Mouse (Mus musculus): Measurements from ENCODE around the gene Cbx4. TPM values are rescaled to one million over a fixed set of nuclear protein-coding genes. Genes with fewer than 3 reads are reported as not detected.

Cbx4 gene
- polyA plus RNA-seq, 1 experiment from 2014 or later = 13.8 TPM

DNA sequence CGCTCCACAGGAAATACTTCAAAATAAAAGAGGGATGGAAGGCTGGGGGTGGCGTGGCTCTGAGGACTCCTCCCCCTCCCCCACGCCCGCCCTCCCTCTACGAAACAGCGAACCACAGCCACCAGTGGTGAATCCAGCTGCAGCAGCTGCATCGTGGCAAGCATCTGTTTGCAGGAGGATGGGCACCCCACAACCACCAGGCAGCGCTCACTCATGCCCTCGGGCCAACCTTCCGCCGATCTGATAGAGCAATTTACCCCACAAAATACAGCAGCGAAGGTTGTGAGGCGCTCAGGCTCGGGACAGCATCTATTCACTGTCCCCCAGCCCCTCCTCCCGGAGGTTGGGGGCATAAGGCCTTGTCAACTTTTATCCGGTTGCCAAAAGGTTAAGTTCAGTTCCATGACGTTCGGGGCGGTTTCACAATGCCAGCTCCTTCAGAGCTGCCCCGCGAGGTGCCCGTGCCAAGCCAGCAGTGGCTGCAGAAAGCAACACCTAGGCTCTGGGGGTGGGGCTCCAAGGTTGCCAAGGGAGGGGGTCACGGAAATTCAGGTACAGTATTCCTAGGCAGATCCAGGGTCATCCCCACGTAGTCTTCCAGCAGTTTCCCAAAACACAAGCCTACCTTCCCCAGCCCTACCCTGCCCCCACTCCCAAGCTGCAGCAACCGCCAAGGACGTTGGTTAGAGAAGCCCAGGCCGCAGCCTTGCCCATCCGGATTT is 2.1 kb downstream of the Cbx4 start:
- DNase-seq = peak; percentile 64
- Histone ChIP-seq H3K4me2 (peak overlapping the region; percentile 95), H3K4me1 (ENCODE audit: insufficient read depth) (peaks cover 42% of the 10 kb centered on the region), H3K27me3 (ENCODE audit: insufficient read depth, low read length) (peaks cover 27% of the 10 kb centered on the region), H3K36me3 (ENCODE audit: insufficient read depth) (peaks cover 32% of the 10 kb centered on the region), H3K4me3 (ENCODE audit: low read depth, low read length) (peak overlapping the region; percentile 95), H3K27ac (ENCODE audit: low read depth) (no peak overlapping the region), H3K9ac (peak overlapping the region; percentile 91), H3K9me3 (ENCODE audit: low read depth, low read length) (no peaks in the 10 kb centered on the region)
- peak; percentile 33; the same call in 1 of the 2 replicates for TF ChIP-seq CTCF (IDR thresholded peaks at IDR 0.05; ENCODE audit: low read depth)
- WGBS = 6% methylated on average over 28 of the region's 28 CpGs
- ATAC-seq (ENCODE audit: insufficient read depth) = no peak

DNA sequence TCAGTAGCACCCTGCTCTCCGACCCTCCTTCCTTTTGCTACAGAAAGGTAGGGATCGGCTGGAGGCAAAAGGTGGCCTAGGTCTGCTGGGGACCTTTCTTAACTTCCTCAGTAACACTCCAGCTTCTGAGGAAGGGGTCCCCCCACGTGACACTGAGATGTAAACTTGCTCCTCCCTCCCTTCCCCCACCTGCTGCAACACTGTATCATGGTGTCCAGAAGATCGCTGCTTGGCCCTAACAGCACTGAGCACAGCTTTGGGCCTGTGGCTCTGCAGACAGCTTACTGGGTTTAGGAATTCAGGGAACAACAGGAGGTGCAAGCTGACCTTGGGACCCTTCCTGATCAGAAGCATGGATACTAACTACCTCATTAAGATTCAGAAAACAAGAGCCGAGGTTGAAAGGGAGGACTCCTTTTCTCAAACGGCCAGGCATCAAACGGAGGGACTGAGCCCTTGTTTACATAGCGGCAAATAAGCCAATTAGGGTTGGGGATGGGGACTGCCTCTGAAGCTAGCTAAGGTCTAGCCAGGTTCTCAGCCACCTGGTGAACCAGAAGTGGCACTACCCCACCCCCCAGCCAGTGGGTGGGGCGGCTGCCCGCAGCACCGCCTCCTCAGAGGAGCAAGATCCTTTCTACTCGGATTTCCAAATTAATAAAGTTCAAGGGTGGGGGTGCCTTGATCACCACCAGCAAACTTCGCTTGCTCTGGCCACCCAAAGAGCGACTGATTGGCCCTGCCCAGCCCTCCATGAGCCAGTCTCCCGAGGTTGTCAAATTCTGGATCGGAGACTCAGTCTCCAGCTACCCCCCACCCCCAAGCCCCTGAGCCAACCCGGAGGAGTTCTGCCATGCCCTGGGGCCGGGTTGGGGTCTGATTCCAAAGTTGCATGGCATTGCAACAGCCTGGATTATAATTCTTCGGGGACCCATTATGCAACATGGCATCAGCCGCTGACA is 3.1 kb downstream of the Cbx4 start:
- peak overlapping the region; percentile 95 for H3K4me2 ChIP-seq
- H3K9me3 ChIP-seq (ENCODE audit: low read depth, low read length) = no peaks in the 10 kb centered on the region
- peaks cover 52% of the 10 kb centered on the region for H3K4me1 ChIP-seq (ENCODE audit: insufficient read depth)
- H3K4me3 ChIP-seq (ENCODE audit: low read depth, low read length) = peak overlapping the region; percentile 95
- peaks cover 17% of the 10 kb centered on the region for H3K27me3 ChIP-seq (ENCODE audit: insufficient read depth, low read length)
- DNase-seq (no peak), ATAC-seq (ENCODE audit: insufficient read depth) (no peak)
- no peak for TF ChIP-seq CTCF (IDR thresholded peaks at IDR 0.05; ENCODE audit: low read depth)
- H3K9ac ChIP-seq = peak overlapping the region; percentile 91; the same call in 1 of the 2 replicates
- no peak overlapping the region for H3K27ac ChIP-seq (ENCODE audit: low read depth)
- H3K36me3 ChIP-seq (ENCODE audit: insufficient read depth) = peaks cover 33% of the 10 kb centered on the region
- WGBS = 23% methylated on average over 20 of the region's 20 CpGs

DNA sequence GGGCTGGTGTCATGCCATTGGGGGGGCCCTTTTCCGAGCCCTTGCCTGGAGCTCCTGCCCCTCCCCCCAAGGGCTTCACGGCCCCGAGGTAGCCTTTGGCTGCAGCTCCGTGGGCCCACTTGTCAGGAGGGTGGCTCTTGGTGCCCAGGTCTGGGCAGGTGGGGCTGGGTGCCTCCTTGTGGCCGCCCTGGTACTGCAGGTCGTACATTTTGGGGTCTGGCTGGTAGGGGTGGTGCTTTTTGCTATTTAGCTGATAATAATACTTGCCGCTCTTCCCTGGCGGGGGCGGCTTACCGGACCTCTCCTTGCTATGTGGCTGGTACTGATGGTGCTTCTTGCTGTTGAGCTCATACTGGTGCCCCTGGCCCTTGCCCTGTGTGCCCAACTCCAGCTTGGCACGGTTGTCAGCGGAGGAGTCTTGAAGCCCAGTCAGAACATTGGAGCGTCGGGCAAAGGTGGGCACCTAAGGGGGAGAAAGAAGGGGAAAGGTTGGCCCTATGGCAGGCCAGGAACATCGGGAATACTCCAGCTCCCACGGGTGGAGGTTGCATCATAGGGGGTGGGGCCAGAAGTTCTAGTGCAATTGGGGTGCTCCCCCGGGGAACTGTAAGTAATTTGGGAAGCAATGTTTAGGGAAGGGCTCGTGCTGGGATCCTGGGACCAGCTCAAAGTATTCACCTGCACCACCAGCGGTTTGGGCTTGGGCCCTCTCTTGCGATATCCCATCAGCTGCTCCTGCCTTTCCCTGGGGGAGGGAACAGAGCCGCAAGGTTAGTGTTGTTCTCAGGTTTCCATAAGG is 4.0 kb downstream of the Cbx4 start:
- 43% methylated on average over 21 of the region's 21 CpGs for WGBS
- no peak overlapping the region for H3K9ac ChIP-seq

DNA sequence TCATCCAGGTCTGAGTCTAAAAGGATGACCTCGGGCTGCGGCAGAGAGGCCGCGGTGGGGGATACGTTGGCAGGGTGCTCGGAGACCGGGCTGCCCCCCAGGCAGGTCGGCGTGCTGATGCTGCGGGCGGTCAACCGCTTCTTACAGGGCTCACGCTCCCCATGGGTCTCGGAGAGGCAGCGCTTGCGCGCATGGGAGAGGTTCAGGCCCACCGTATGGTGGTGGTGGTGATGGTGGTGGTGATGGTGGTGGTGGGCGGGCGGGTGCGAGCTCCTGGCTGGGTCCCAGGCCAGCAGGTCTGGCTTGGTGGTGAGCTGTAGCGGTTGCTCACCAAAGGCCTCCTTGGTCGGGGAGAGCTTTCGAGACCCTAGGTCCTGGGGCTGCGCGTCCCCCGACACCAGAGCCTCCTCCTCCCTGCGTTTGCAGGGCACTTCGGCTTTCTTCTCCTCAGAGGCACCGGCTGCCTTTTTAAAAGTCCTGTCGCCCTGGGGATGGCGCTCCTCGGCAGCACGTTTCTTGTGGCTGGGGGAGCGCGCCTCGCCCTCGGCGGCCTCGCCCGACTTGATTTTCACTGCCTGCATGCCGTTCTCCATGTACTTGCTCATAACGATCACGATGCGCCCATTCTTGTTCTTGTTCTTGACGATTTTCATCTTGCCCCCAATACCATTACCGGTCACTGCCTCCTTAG is 4.7 kb downstream of the Cbx4 start:
- no peak for TF ChIP-seq CTCF (IDR thresholded peaks at IDR 0.05; ENCODE audit: low read depth)
- no peak overlapping the region for H3K9ac ChIP-seq
- 53% methylated on average over 47 of the region's 47 CpGs for WGBS
- peaks cover 35% of the 10 kb centered on the region for H3K36me3 ChIP-seq (ENCODE audit: insufficient read depth)
- H3K27ac ChIP-seq (ENCODE audit: low read depth) = no peak overlapping the region
- no peak for ATAC-seq (ENCODE audit: insufficient read depth)
- no peak overlapping the region; the same call in 1 of the 2 replicates for H3K4me3 ChIP-seq (ENCODE audit: low read depth, low read length)
- no peak for DNase-seq
- peaks cover 45% of the 10 kb centered on the region for H3K4me1 ChIP-seq (ENCODE audit: insufficient read depth)
- no peaks in the 10 kb centered on the region for H3K9me3 ChIP-seq (ENCODE audit: low read depth, low read length)
- H3K4me2 ChIP-seq = no peak overlapping the region
- peaks cover 8% of the 10 kb centered on the region; the same call in 1 of the 2 replicates for H3K27me3 ChIP-seq (ENCODE audit: insufficient read depth, low read length)

More for the DNA sequence above, 4.0 kb downstream of the Cbx4 start:
- H3K27me3 ChIP-seq (ENCODE audit: insufficient read depth, low read length) = peaks cover 9% of the 10 kb centered on the region
- DNase-seq (no peak), ATAC-seq (ENCODE audit: insufficient read depth) (no peak)
- H3K27ac ChIP-seq (ENCODE audit: low read depth) = no peak overlapping the region
- H3K36me3 ChIP-seq (ENCODE audit: insufficient read depth) = peaks cover 35% of the 10 kb centered on the region
- no peak overlapping the region; the same call in 1 of the 2 replicates for H3K4me3 ChIP-seq (ENCODE audit: low read depth, low read length)
- H3K9me3 ChIP-seq (ENCODE audit: low read depth, low read length) = no peaks in the 10 kb centered on the region
- peaks cover 45% of the 10 kb centered on the region for H3K4me1 ChIP-seq (ENCODE audit: insufficient read depth)
- no peak overlapping the region for H3K4me2 ChIP-seq
- TF ChIP-seq CTCF (IDR thresholded peaks at IDR 0.05; ENCODE audit: low read depth) = peak; percentile 82

DNA sequence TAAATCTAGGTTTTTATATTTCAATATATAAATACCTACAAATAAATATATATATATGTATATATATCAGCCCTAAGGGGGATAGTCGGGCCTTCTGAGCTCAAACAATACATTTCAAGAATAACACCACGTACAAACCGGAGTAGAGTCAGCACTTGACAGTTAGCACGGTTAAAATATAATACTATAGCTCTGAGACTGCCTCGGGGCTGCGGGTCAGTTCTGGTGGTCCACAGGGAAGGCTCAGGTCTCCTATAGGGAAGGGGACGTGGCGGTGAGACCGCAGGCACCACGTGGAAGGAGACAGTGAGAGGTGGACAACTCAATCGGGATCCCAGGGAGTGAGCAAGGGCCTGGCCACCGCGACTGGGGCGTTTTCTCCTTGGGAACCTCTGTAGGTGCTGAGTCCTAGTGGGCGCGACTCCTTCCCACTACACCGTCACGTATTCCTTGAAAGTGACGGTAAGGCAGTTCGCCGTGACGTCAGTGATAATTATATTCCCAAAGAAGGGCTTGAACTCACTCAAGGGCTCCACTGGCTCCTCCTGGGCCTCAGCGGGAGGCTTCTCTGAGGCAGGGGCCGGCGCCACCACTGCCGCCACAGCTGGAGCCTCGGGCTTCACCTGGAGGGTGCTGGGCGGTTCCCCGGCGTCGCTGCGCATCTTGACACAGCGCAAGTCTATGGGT is 5.4 kb downstream of the Cbx4 start:
- no peak for DNase-seq
- 56% methylated on average over 33 of the region's 33 CpGs for WGBS
- ATAC-seq (ENCODE audit: insufficient read depth) = no peak

More for the DNA sequence above, 5.4 kb downstream of the Cbx4 start:
- Histone ChIP-seq H3K9ac (no peak overlapping the region), H3K4me3 (ENCODE audit: low read depth, low read length) (no peak overlapping the region), H3K27me3 (ENCODE audit: insufficient read depth, low read length) (peaks cover 8% of the 10 kb centered on the region; the same call in 1 of the 2 replicates), H3K4me1 (ENCODE audit: insufficient read depth) (peaks cover 45% of the 10 kb centered on the region), H3K4me2 (no peak overlapping the region), H3K9me3 (ENCODE audit: low read depth, low read length) (no peaks in the 10 kb centered on the region), H3K27ac (ENCODE audit: low read depth) (no peak overlapping the region), H3K36me3 (ENCODE audit: insufficient read depth) (peaks cover 35% of the 10 kb centered on the region)
- no peak for TF ChIP-seq CTCF (IDR thresholded peaks at IDR 0.05; ENCODE audit: low read depth)

Measured in lung, embryonic 14.5 days (tissue).